Mouse (Mus musculus) kidney, embryonic 15.5 days (tissue): Measurements from ENCODE around the gene Ctr9. TPM values are rescaled to one million over a fixed set of nuclear protein-coding genes. Genes with fewer than 3 reads are reported as not detected.

Experiments
- ATAC-seq: fragments of 200-750 bp; cut with Nextera tagmentation; replicated peaks from 2 replicates; pipeline ENCODE4 v1.8.0; 2017; ENCODE audit warnings: moderate TSS enrichment; ENCODE audit not compliant: low FRiP score
- H3K27ac ChIP-seq: fragments of 300-500 bp; sonication (generic); 2 replicates; pipeline ENCODE4 v1.5.1; 2015; ENCODE audit warnings: mild to moderate bottlenecking, inconsistent platforms
- H3K27me3 ChIP-seq: fragments of 300-500 bp; sonication (generic); 2 replicates; pipeline ENCODE4 v1.6.1; 2015; ENCODE audit warnings: inconsistent platforms
- H3K36me3 ChIP-seq: fragments of 300-500 bp; sonication (generic); 2 replicates; pipeline ENCODE4 v1.6.1; 2015; ENCODE audit warnings: inconsistent platforms
- H3K4me1 ChIP-seq: fragments of 300-500 bp; sonication (generic); 2 replicates; pipeline ENCODE4 v1.6.1; 2015; ENCODE audit warnings: inconsistent platforms
- H3K4me2 ChIP-seq: fragments of 300-500 bp; sonication (generic); 2 replicates; pipeline ENCODE4 v1.6.1; 2015; ENCODE audit warnings: moderate library complexity, mild to moderate bottlenecking, inconsistent platforms
- H3K4me3 ChIP-seq: fragments of 300-500 bp; sonication (generic); replicated peaks from 2 replicates; pipeline ENCODE4 v1.5.1; 2015; ENCODE audit warnings: mild to moderate bottlenecking, inconsistent platforms
- H3K9ac ChIP-seq: fragments of 300-500 bp; sonication (generic); 2 replicates; pipeline ENCODE4 v1.6.1; 2015; ENCODE audit warnings: mild to moderate bottlenecking, inconsistent platforms
- H3K9me3 ChIP-seq: fragments of 300-500 bp; sonication (generic); replicated peaks from 2 replicates; pipeline ENCODE4 v1.6.1; 2016; ENCODE audit warnings: inconsistent platforms
- WGBS: fragments of 180-500 bp; shearing (Covaris S2); methylation state at CpG from one replicate; pipeline ENCODE4 v1.1.7; 2015; ENCODE audit warnings: mixed read lengths; 5-methylcytosine and 5-hydroxymethylcytosine counted together
- polyA plus RNA-seq: library from polyadenylated mRNA; unstranded; fragments of >200 nt; fragmentation: Nextera tagmentation; extraction: Ambion mirVana; gene quantifications from 2 replicates; pipeline ENCODE4 v1.2.1, GENCODE M21; 2015

The Ctr9 gene
- polyA plus RNA-seq, 1 experiment from 2014 or later = 78.1 TPM

- Histone ChIP-seq H3K4me2 (peak overlapping the region; percentile 79), H3K9ac (peak overlapping the region; percentile 100)
- WGBS = 71% methylated on average over 3 of the region's 3 CpGs
These were observed 52.1 kb downstream of the Ctr9 start for GRCm38 (mm10) chr7:111080876-111081275.

GRCm38 (mm10) chr7:111082043-111082821 lies 53.5 kb downstream of the Ctr9 start:
- Histone ChIP-seq H3K36me3 (peaks cover 42% of the 10 kb centered on the region), H3K27me3 (no peaks in the 10 kb centered on the region), H3K9me3 (no peaks in the 10 kb centered on the region), H3K4me2 (peak overlapping the region; percentile 79), H3K27ac (peak overlapping the region; percentile 100), H3K4me3 (peak overlapping the region; percentile 97), H3K4me1 (peaks cover 22% of the 10 kb centered on the region), H3K9ac (peak overlapping the region; percentile 100)
- ATAC-seq = peak; percentile 76
- under 1% methylated on average over 81 of the region's 83 CpGs for WGBS

More at GRCm38 (mm10) chr7:111080876-111081275, 52.1 kb downstream of the Ctr9 start:
- Histone ChIP-seq H3K9me3 (no peaks in the 10 kb centered on the region), H3K27me3 (no peaks in the 10 kb centered on the region), H3K36me3 (peaks cover 56% of the 10 kb centered on the region), H3K4me1 (peaks cover 22% of the 10 kb centered on the region), H3K4me3 (peak overlapping the region; percentile 97), H3K27ac (no peak overlapping the region; the same call in 1 of the 2 replicates)
- no peak for ATAC-seq

- WGBS = under 1% methylated on average over 69 of the region's 70 CpGs
- Histone ChIP-seq H3K9ac (peak within 1 kb of the TSS; percentile 100), H3K36me3 (peaks cover 34% of the 10 kb centered on the region), H3K4me2 (peak within 1 kb of the TSS; percentile 79), H3K9me3 (no peaks in the 10 kb centered on the region), H3K27ac (peak within 1 kb of the TSS; percentile 100), H3K4me3 (peak within 1 kb of the TSS; percentile 97), H3K4me1 (peaks cover 22% of the 10 kb centered on the region), H3K27me3 (no peaks in the 10 kb centered on the region)
- peak; percentile 99 for ATAC-seq
These were observed 54.3 kb downstream of the Ctr9 start, which contains the start of gene Eif4g2 for GRCm38 (mm10) chr7:111082822-111083732. Gene Eif4g2, minus strand, starts transcription at chr7:111083030.

- Histone ChIP-seq H3K4me3 (peak overlapping the region; percentile 97), H3K4me2 (peak overlapping the region; percentile 66), H3K4me1 (peaks cover 22% of the 10 kb centered on the region), H3K27me3 (no peaks in the 10 kb centered on the region), H3K27ac (peak overlapping the region; percentile 100), H3K9me3 (no peaks in the 10 kb centered on the region), H3K9ac (peak overlapping the region; percentile 74), H3K36me3 (peaks cover 28% of the 10 kb centered on the region)
- ATAC-seq = no peak
- 13% methylated on average over 4 of the region's 4 CpGs for WGBS
These were observed 55.0 kb downstream of the Ctr9 start for GRCm38 (mm10) chr7:111083733-111084120.

- Histone ChIP-seq H3K9me3 (no peaks in the 10 kb centered on the region), H3K4me3 (no peak overlapping the region), H3K27ac (no peak overlapping the region), H3K27me3 (no peaks in the 10 kb centered on the region), H3K4me1 (peaks cover 19% of the 10 kb centered on the region), H3K36me3 (peaks cover 21% of the 10 kb centered on the region), H3K9ac (no peak overlapping the region), H3K4me2 (no peak overlapping the region)
- no peak for ATAC-seq
- WGBS = 88% methylated on average over 2 of the region's 2 CpGs
These were observed 55.7 kb downstream of the Ctr9 start for GRCm38 (mm10) chr7:111084443-111084842.

GRCm38 (mm10) chr7:111085153-111085552 lies 56.4 kb downstream of the Ctr9 start:
- no peak overlapping the region for H3K9ac ChIP-seq
- peaks cover 12% of the 10 kb centered on the region for H3K4me1 ChIP-seq
- H3K4me3 ChIP-seq = no peak overlapping the region
- H3K4me2 ChIP-seq = no peak overlapping the region
- H3K9me3 ChIP-seq = no peaks in the 10 kb centered on the region
- H3K36me3 ChIP-seq = peaks cover 14% of the 10 kb centered on the region
- H3K27me3 ChIP-seq = no peaks in the 10 kb centered on the region
- H3K27ac ChIP-seq = no peak overlapping the region
- no peak for ATAC-seq

GRCm38 (mm10) chr7:111095169-111095568 lies 66.4 kb downstream of the Ctr9 start:
- no peak overlapping the region for H3K9ac ChIP-seq
- no peak for ATAC-seq
- no peak overlapping the region for H3K27ac ChIP-seq
- H3K4me3 ChIP-seq = no peak overlapping the region
- no peak overlapping the region for H3K4me2 ChIP-seq
- no peaks in the 10 kb centered on the region for H3K9me3 ChIP-seq
- no peaks in the 10 kb centered on the region for H3K27me3 ChIP-seq
- H3K36me3 ChIP-seq = no peaks in the 10 kb centered on the region
- no peaks in the 10 kb centered on the region for H3K4me1 ChIP-seq
- WGBS = 82% methylated on average over 2 of the region's 2 CpGs

- 92% methylated on average over 1 of the region's 1 CpGs for WGBS
- Histone ChIP-seq H3K27ac (no peak overlapping the region), H3K27me3 (no peaks in the 10 kb centered on the region), H3K36me3 (no peaks in the 10 kb centered on the region), H3K4me3 (no peak overlapping the region), H3K9ac (no peak overlapping the region), H3K9me3 (no peaks in the 10 kb centered on the region), H3K4me1 (no peaks in the 10 kb centered on the region), H3K4me2 (no peak overlapping the region)
- ATAC-seq = no peak
These were observed 69.4 kb downstream of the Ctr9 start for GRCm38 (mm10) chr7:111098196-111098595.

Other genes starting within 250 kb of the Ctr9 start
- 30.2 and 30.8 TPM in 2 replicates for gene Rnf141, start 184.5 kb upstream of the Ctr9 start, polyA plus RNA-seq
- gene Lyve1, start 165.7 kb upstream of the Ctr9 start, polyA plus RNA-seq = 6.5 and 9.1 TPM in 2 replicates
- 11.1 and 15.8 TPM in 2 replicates for gene Mrvi1, start 46.5 kb upstream of the Ctr9 start, polyA plus RNA-seq
- 872 and 889 TPM in 2 replicates for gene Eif4g2, start 54.1 kb downstream of the Ctr9 start, polyA plus RNA-seq